Mouse (Mus musculus): ENCODE results near the gene Mettl6. TPM values are rescaled to one million over a fixed set of nuclear protein-coding genes. Genes with fewer than 3 reads are reported as not detected.
A peak's percentile ranks its signal among the peaks of the same experiment; 100 is the strongest.

Mettl6 gene
- polyA plus RNA-seq, 1 experiment from 2014 or later = 52.9 TPM

DNA sequence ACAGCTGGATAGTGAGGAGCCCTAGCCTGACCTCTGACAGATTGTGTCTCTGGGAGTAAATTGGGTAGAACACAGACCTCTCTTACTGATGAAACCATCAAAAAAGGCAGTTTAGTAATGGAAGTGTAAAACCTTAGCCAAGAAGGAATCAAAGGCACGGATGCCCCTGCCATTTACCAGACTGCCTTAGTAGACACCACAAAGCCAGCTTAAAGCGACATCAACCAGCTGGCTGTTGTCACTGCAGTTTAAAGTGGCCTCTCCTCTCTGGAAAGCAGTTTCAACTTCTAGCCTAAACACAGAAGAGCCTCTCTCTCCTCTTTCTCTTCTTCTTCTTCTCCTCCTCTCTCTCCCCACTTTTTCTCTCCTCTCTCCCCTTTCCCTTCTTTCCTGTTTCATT, 26.5 kb upstream of the Mettl6 start:
- TF ChIP-seq CTCF (IDR thresholded peaks at IDR 0.05; ENCODE audit: low read depth) = no peak
- 33% methylated on average over 2 of the region's 2 CpGs for WGBS

DNA sequence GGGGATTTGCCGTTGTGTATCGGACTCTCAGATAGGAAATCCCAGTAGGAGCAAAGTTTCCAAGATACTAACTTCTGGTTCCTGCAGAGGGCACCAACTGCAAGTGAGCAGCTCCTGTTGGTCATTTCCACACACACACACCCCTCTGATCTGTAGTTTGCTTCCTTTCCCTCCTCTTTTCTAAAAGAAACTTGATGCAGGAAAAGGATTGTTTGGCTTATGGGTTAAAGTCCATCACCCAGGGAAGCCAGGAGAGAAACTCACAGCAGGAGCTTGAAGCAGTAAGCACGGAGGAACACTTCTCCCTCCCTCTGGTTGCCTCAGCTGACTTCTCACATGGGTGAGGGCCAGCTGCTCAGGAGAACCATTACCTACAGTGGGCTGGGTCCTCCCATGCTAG, 24.3 kb upstream of the Mettl6 start:
- Histone ChIP-seq H3K4me2 (peak overlapping the region; percentile 33; the same call in 1 of the 2 replicates), H3K4me3 (ENCODE audit: low read depth, low read length) (no peak overlapping the region), H3K36me3 (ENCODE audit: insufficient read depth) (no peaks in the 10 kb centered on the region), H3K9ac (peak overlapping the region; percentile 23; the same call in 1 of the 2 replicates), H3K27ac (ENCODE audit: low read depth) (no peak overlapping the region), H3K27me3 (ENCODE audit: insufficient read depth, low read length) (no peaks in the 10 kb centered on the region), H3K9me3 (ENCODE audit: low read depth, low read length) (no peaks in the 10 kb centered on the region; the same call in 1 of the 2 replicates), H3K4me1 (ENCODE audit: insufficient read depth) (no peaks in the 10 kb centered on the region)
- peak; percentile 72 for TF ChIP-seq CTCF (IDR thresholded peaks at IDR 0.05; ENCODE audit: low read depth)
- 29% methylated on average over 3 of the region's 3 CpGs for WGBS
- ATAC-seq (ENCODE audit: insufficient read depth) = no peak; the same call in 1 of the 2 replicates
- peak; percentile 77 for DNase-seq

More for the DNA sequence above, 26.5 kb upstream of the Mettl6 start:
- no peak overlapping the region for H3K9ac ChIP-seq
- DNase-seq (peak; percentile 55), ATAC-seq (ENCODE audit: insufficient read depth) (no peak)
- H3K4me2 ChIP-seq = no peak overlapping the region
- H3K9me3 ChIP-seq (ENCODE audit: low read depth, low read length) = no peaks in the 10 kb centered on the region
- no peaks in the 10 kb centered on the region for H3K36me3 ChIP-seq (ENCODE audit: insufficient read depth)
- no peaks in the 10 kb centered on the region for H3K4me1 ChIP-seq (ENCODE audit: insufficient read depth)
- no peak overlapping the region for H3K4me3 ChIP-seq (ENCODE audit: low read depth, low read length)
- no peak overlapping the region for H3K27ac ChIP-seq (ENCODE audit: low read depth)
- no peaks in the 10 kb centered on the region for H3K27me3 ChIP-seq (ENCODE audit: insufficient read depth, low read length)

DNA sequence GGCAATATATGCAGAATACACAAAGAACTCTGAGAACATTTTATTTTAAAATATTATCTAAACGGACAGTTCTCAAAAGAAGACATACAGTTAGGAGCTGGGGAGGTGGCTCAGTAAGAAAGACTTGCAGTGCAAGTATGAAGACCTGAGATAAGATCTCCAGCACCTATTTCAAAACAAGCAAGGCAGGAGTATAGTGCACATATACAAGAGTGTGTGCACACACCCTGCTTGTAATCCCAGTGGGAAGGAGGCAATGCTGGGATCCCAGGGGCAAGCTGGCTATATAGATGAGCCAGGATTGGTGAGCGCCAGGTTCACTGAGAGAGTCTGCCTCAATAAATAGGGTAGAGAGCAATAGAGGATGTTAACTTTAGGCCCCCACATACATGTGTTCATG, 21.1 kb upstream of the Mettl6 start:
- Histone ChIP-seq H3K4me1 (ENCODE audit: insufficient read depth) (no peaks in the 10 kb centered on the region), H3K4me3 (ENCODE audit: low read depth, low read length) (no peak overlapping the region), H3K36me3 (ENCODE audit: insufficient read depth) (no peaks in the 10 kb centered on the region), H3K9ac (no peak overlapping the region), H3K9me3 (ENCODE audit: low read depth, low read length) (no peaks in the 10 kb centered on the region; the same call in 1 of the 2 replicates), H3K27me3 (ENCODE audit: insufficient read depth, low read length) (no peaks in the 10 kb centered on the region), H3K4me2 (no peak overlapping the region), H3K27ac (ENCODE audit: low read depth) (no peak overlapping the region)
- ATAC-seq (ENCODE audit: insufficient read depth) = no peak
- DNase-seq = no peak
- TF ChIP-seq CTCF (IDR thresholded peaks at IDR 0.05; ENCODE audit: low read depth) = no peak
- 96% methylated on average over 2 of the region's 2 CpGs for WGBS

DNA sequence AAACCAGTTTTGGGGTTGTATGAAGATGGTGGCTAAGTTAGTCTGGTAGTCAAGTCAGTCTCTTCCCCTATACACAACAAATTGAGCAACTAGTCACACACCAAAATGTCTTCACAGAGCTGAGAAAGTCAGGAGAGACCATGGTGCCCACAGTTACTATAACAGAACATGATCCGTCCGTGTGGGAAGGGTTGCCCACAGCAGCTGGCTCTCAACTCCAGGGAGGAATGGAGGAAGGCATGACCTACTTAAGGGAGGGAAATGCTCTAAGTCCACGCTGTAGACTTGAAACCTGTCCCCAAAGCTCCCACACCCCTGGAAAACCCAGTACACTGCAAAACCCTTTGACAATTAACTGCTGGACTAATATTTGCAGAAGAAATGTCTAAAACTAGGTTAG, 15.5 kb upstream of the Mettl6 start:
- ATAC-seq (ENCODE audit: insufficient read depth) (no peak), DNase-seq (no peak)
- Histone ChIP-seq H3K27me3 (ENCODE audit: insufficient read depth, low read length) (no peaks in the 10 kb centered on the region), H3K27ac (ENCODE audit: low read depth) (no peak overlapping the region), H3K4me1 (ENCODE audit: insufficient read depth) (no peaks in the 10 kb centered on the region), H3K9ac (no peak overlapping the region), H3K36me3 (ENCODE audit: insufficient read depth) (peaks cover 47% of the 10 kb centered on the region), H3K4me3 (ENCODE audit: low read depth, low read length) (no peak overlapping the region), H3K4me2 (no peak overlapping the region), H3K9me3 (ENCODE audit: low read depth, low read length) (no peaks in the 10 kb centered on the region; the same call in 1 of the 2 replicates)
- WGBS = 87% methylated on average over 3 of the region's 3 CpGs
- TF ChIP-seq CTCF (IDR thresholded peaks at IDR 0.05; ENCODE audit: low read depth) = no peak

DNA sequence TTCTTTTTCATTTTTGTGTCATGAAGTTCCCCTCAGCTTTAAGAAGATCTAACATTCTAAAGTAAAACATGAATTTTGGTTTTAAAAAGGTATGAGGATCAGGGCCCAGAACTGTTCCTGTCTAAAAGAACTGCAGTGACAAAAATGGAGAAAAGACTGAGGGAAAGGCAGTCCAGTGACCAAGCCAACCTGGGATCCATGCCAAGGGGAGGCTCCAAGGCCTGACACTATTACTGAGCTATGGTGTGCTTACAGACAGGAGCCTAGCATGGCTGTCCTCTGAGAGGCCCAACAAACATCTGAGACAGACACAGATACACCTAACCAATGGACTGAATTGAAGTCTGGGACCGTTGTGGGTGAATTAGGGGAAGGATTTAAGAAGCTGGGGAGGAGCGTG, 15.1 kb upstream of the Mettl6 start:
- ATAC-seq (ENCODE audit: insufficient read depth) (no peak), DNase-seq (peak; percentile 80)
- no peak overlapping the region for H3K27ac ChIP-seq (ENCODE audit: low read depth)
- H3K9ac ChIP-seq = no peak overlapping the region
- WGBS = 94% methylated on average over 2 of the region's 2 CpGs
- no peak overlapping the region for H3K4me3 ChIP-seq (ENCODE audit: low read depth, low read length)
- no peaks in the 10 kb centered on the region for H3K27me3 ChIP-seq (ENCODE audit: insufficient read depth, low read length)
- H3K36me3 ChIP-seq (ENCODE audit: insufficient read depth) = peaks cover 51% of the 10 kb centered on the region
- no peak overlapping the region for H3K4me2 ChIP-seq
- H3K9me3 ChIP-seq (ENCODE audit: low read depth, low read length) = no peaks in the 10 kb centered on the region; the same call in 1 of the 2 replicates
- no peaks in the 10 kb centered on the region for H3K4me1 ChIP-seq (ENCODE audit: insufficient read depth)
- no peak for TF ChIP-seq CTCF (IDR thresholded peaks at IDR 0.05; ENCODE audit: low read depth)

DNA sequence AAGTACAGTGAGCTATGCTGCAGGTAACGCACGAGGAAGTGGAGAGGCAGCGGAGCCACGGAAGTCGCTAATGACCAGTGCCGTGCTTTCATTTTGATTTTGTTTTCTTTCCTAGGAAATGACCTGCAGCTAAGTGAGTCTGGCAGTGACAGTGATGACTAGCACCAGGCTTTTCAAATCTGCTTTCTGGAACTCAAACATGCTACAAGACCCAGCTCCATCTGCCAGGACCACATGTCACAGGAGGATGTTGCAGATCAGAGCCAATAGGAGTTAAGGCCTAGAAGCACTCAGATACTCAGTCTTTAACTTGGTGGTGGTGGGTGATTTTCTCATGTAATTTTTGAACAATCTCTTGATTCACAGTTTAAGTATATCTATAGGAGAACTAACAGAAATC, 11.6 kb upstream of the Mettl6 start:
- no peak for ATAC-seq (ENCODE audit: insufficient read depth)
- Histone ChIP-seq H3K27ac (ENCODE audit: low read depth) (no peak overlapping the region), H3K9ac (no peak overlapping the region), H3K4me3 (ENCODE audit: low read depth, low read length) (no peak overlapping the region), H3K27me3 (ENCODE audit: insufficient read depth, low read length) (no peaks in the 10 kb centered on the region), H3K36me3 (ENCODE audit: insufficient read depth) (peaks cover 86% of the 10 kb centered on the region), H3K9me3 (ENCODE audit: low read depth, low read length) (no peaks in the 10 kb centered on the region), H3K4me2 (no peak overlapping the region), H3K4me1 (ENCODE audit: insufficient read depth) (no peaks in the 10 kb centered on the region)
- TF ChIP-seq CTCF (IDR thresholded peaks at IDR 0.05; ENCODE audit: low read depth) = no peak
- no peak for DNase-seq
- 93% methylated on average over 6 of the region's 6 CpGs for WGBS

DNA sequence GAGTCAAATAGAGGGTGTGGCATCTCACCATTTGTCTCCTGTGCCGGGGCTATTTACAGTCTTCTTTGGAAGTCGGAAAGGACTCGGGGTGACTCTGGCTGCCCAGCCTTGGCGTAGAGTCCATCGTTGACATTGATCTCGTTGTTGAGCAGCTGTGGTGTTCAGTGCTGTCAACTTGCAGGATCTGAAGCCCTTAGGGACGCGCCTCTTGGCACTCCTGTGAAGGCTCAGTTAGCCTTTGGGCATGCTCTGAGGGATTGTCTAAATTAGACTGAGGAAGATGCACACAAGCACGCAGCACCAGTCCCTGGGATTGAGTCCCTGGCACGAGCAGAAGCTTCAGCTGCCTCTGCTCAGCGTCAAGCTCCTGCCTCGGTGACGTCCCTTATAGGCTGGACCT, 8.6 kb upstream of the Mettl6 start:
- ATAC-seq (ENCODE audit: insufficient read depth) (no peak), DNase-seq (no peak)
- Histone ChIP-seq H3K9me3 (ENCODE audit: low read depth, low read length) (no peaks in the 10 kb centered on the region), H3K4me1 (ENCODE audit: insufficient read depth) (no peaks in the 10 kb centered on the region), H3K27ac (ENCODE audit: low read depth) (no peak overlapping the region), H3K36me3 (ENCODE audit: insufficient read depth) (peaks cover 95% of the 10 kb centered on the region), H3K27me3 (ENCODE audit: insufficient read depth, low read length) (no peaks in the 10 kb centered on the region), H3K4me3 (ENCODE audit: low read depth, low read length) (no peak overlapping the region), H3K9ac (no peak overlapping the region), H3K4me2 (no peak overlapping the region)
- WGBS = 87% methylated on average over 13 of the region's 13 CpGs
- TF ChIP-seq CTCF (IDR thresholded peaks at IDR 0.05; ENCODE audit: low read depth) = no peak

DNA sequence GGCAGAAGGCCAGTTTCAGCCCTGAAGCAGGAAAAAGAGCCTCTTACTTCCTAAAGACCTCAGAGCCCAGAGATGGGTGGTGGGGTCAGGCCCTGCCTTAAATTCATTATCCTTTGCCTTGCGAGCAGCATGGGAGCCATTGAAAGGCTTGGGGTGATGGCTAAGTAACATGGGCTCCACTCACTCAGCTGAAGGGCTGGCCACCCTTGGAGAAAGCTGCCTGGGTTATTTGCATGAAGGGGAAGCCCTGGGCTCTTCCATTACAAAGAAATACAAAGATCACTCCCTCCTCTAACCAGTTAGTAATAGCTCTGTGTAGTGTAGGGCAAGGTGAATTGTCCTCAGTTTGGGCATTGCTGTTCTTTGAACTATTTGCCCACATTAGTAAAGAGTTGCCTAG, 4.7 kb upstream of the Mettl6 start:
- no peak overlapping the region for H3K4me2 ChIP-seq
- DNase-seq = no peak
- H3K9ac ChIP-seq = no peak overlapping the region
- 0 out of 2 replicates have a peak, but pooled peaks cover 5% of the 10 kb centered on the region for H3K4me1 ChIP-seq (ENCODE audit: insufficient read depth)
- no peak overlapping the region for H3K27ac ChIP-seq (ENCODE audit: low read depth)
- ATAC-seq (ENCODE audit: insufficient read depth) = no peak
- no peak overlapping the region for H3K4me3 ChIP-seq (ENCODE audit: low read depth, low read length)
- no peaks in the 10 kb centered on the region for H3K9me3 ChIP-seq (ENCODE audit: low read depth, low read length)
- no peaks in the 10 kb centered on the region for H3K27me3 ChIP-seq (ENCODE audit: insufficient read depth, low read length)
- peaks cover 65% of the 10 kb centered on the region for H3K36me3 ChIP-seq (ENCODE audit: insufficient read depth)
- no peak for TF ChIP-seq CTCF (IDR thresholded peaks at IDR 0.05; ENCODE audit: low read depth)
- 88% methylated on average over 1 of the region's 1 CpGs for WGBS

Measured in lung, embryonic 14.5 days (tissue).